Mouse (Mus musculus): ENCODE data around the gene Fam209. TPM values are rescaled to one million over a fixed set of nuclear protein-coding genes. Genes with fewer than 3 reads are reported as not detected.

Gene Fam209
- total RNA-seq, 2 experiments from 2014 or later: not detected

DNA sequence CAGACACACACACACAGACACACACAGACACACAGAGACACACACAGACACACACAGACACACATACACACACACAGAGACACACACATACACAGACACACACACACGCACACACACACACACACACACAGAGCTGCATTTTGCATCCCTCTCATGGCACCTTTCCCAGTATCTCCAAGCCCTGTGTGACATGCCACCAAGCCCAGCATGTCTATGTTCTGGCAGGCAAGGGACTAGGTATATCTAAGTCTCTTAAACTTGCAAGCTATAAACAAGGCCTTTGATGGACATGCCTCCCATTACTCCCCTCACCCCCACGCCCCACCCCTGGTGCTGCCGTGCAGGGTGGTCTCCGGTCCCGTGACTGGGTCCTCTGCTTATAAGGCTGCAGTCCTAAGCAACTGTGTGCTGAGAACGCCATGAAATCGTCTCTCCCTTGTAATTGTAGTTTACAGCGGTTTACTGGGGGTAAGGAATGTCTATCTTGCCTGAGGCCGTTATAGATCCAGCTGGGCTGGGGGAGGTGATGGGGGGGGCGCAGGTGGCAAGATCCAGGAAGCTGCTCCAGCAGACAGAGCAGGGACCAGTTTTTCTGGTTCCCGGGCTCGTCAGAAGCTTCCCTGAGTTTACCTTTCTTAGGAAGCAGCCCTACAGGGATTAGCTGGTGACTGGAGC lies 12.5 kb downstream of the Fam209 start:
- Histone ChIP-seq H3K27ac (no peak overlapping the region), H3K4me3 (no peak overlapping the region)
- no peak for TF ChIP-seq CTCF (conservative IDR thresholded peaks at IDR 0.05)
- DNase-seq (ENCODE audit: low spot score in 2 of 2): no peak

- no peak for DNase-seq (ENCODE audit: low spot score in 2 of 2)
- TF ChIP-seq CTCF (conservative IDR thresholded peaks at IDR 0.05): no peak
- Histone ChIP-seq H3K27ac (no peak overlapping the region), H3K4me3 (no peak overlapping the region)
Observed at GRCm38 (mm10) chr2:172496736-172497345, 24.5 kb downstream of the Fam209 start.

DNA sequence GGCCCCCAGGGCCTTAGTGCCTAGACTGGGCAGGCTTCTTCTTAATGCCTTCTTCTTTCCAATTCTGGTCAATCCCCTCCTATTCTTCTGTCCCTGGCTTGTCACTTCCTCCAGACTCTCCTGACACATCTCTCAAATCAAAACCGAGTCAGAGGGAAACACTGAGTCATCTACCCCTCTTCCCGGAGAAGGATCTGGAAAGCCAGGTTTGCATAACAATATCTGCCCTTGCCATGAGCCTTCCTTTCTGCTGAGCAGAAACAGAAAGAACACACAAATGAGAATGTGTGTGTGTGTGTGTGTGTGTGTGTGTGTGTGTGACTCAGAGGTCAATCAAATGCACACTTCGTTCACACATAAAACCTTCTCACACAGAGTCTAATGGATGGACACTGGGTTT lies 26.5 kb downstream of the Fam209 start:
- DNase-seq (ENCODE audit: low spot score in 2 of 2): no peak
- H3K4me3 ChIP-seq: no peak overlapping the region
- no peak for TF ChIP-seq CTCF (conservative IDR thresholded peaks at IDR 0.05)
- H3K27ac ChIP-seq: no peak overlapping the region

GRCm38 (mm10) chr2:172500752-172501316 lies 28.5 kb downstream of the Fam209 start:
- TF ChIP-seq CTCF (conservative IDR thresholded peaks at IDR 0.05): no peak
- DNase-seq (ENCODE audit: low spot score in 2 of 2): no peak
- Histone ChIP-seq H3K27ac (no peak overlapping the region), H3K4me3 (no peak overlapping the region)

GRCm38 (mm10) chr2:172501341-172501740 lies 29.0 kb downstream of the Fam209 start:
- peak in 1 of 2 experiments; percentile 45 for DNase-seq (ENCODE audit: low spot score in 2 of 2)
- TF ChIP-seq CTCF (conservative IDR thresholded peaks at IDR 0.05): peak; percentile 79
- Histone ChIP-seq H3K27ac (no peak overlapping the region), H3K4me3 (no peak overlapping the region)

GRCm38 (mm10) chr2:172502168-172502567 lies 29.8 kb downstream of the Fam209 start:
- Histone ChIP-seq H3K27ac (no peak overlapping the region), H3K4me3 (no peak overlapping the region)
- TF ChIP-seq CTCF (conservative IDR thresholded peaks at IDR 0.05): no peak
- no peak for DNase-seq (ENCODE audit: low spot score in 2 of 2)

- Histone ChIP-seq H3K4me3 (no peak overlapping the region), H3K27ac (no peak overlapping the region)
- no peak for DNase-seq (ENCODE audit: low spot score in 2 of 2)
- TF ChIP-seq CTCF (conservative IDR thresholded peaks at IDR 0.05): no peak
Observed at GRCm38 (mm10) chr2:172506121-172506520, 33.8 kb downstream of the Fam209 start.

GRCm38 (mm10) chr2:172510056-172510712 lies 37.9 kb downstream of the Fam209 start:
- no peak overlapping the region for H3K4me3 ChIP-seq
- H3K27ac ChIP-seq: no peak overlapping the region
- DNase-seq (ENCODE audit: low spot score in 2 of 2): no peak
- TF ChIP-seq CTCF (conservative IDR thresholded peaks at IDR 0.05): no peak

GRCm38 (mm10) chr2:172510899-172511298 lies 38.6 kb downstream of the Fam209 start:
- DNase-seq (ENCODE audit: low spot score in 2 of 2): no peak
- no peak for TF ChIP-seq CTCF (conservative IDR thresholded peaks at IDR 0.05)
- Histone ChIP-seq H3K27ac (no peak overlapping the region), H3K4me3 (no peak overlapping the region)

- no peak for DNase-seq (ENCODE audit: low spot score in 2 of 2)
- Histone ChIP-seq H3K27ac (no peak overlapping the region), H3K4me3 (no peak overlapping the region)
- no peak for TF ChIP-seq CTCF (conservative IDR thresholded peaks at IDR 0.05)
Observed at GRCm38 (mm10) chr2:172516407-172516992, 44.2 kb downstream of the Fam209 start.

- Histone ChIP-seq H3K4me3 (no peak overlapping the region), H3K27ac (no peak overlapping the region)
- TF ChIP-seq CTCF (conservative IDR thresholded peaks at IDR 0.05): no peak
- DNase-seq (ENCODE audit: low spot score in 2 of 2): no peak
Observed at GRCm38 (mm10) chr2:172520616-172521371, 48.5 kb downstream of the Fam209 start.

GRCm38 (mm10) chr2:172522528-172522927 lies 50.2 kb downstream of the Fam209 start:
- H3K27ac ChIP-seq: no peak overlapping the region

More at GRCm38 (mm10) chr2:172522528-172522927, 50.2 kb downstream of the Fam209 start:
- DNase-seq (ENCODE audit: low spot score in 2 of 2): no peak
- TF ChIP-seq CTCF (conservative IDR thresholded peaks at IDR 0.05): no peak
- no peak overlapping the region for H3K4me3 ChIP-seq

Other genes starting within 250 kb of the Fam209 start
- gene Mc3r, start 224.0 kb upstream of the Fam209 start, total RNA-seq (2021): not detected
- 10 to 100 TPM; 22.0 to 24.3 TPM for gene Fam210b, start 127.0 kb upstream of the Fam209 start, total RNA-seq (2021)
- gene Aurka, start 102.0 kb upstream of the Fam209 start, total RNA-seq (2021): 1 to 10 TPM in 1 of 2 experiments, under 1 TPM in 1; 0.86 to 1.9 TPM
- 10 to 100 TPM; 27.7 to 28.5 TPM for gene Cstf1, start 101.8 kb upstream of the Fam209 start, total RNA-seq (2021)
- under 1 TPM; 0.47 to 0.61 TPM for gene Cass4, start 78.7 kb upstream of the Fam209 start, total RNA-seq (2021)
- gene Rtf2, start 32.0 kb upstream of the Fam209 start, total RNA-seq (2021): 10 to 100 TPM; 66.5 to 74.4 TPM
- not detected for gene Gcnt7, start 13.9 kb upstream of the Fam209 start, total RNA-seq (2021)
- under 1 TPM; 0.20 to 0.26 TPM for gene Tfap2c, start 77.1 kb downstream of the Fam209 start, total RNA-seq (2021)

Measured in layer of hippocampus, adult 2 months (tissue).